Mouse (Mus musculus) liver, adult 2 months (tissue): Measurements from ENCODE around the gene S100pbp. TPM values are rescaled to one million over a fixed set of nuclear protein-coding genes. Genes with fewer than 3 reads are reported as not detected.
A peak's percentile ranks its signal among the peaks of the same experiment; 100 is the strongest.

ENCODE experiments used
- DNase-seq: peaks from one replicate; pipeline ENCODE4 v3.0.0-alpha.2; 2011; ENCODE audit warnings: low read depth, low spot score; ENCODE audit errors: extremely low read depth
- H3K27ac ChIP-seq: fragments of 200-500 bp; replicated peaks from 2 replicates; pipeline ENCODE4 v1.5.1; 2012; ENCODE audit warnings: low read depth, mild to moderate bottlenecking, control low read depth, inconsistent platforms, low read length; ENCODE audit not compliant: insufficient read depth
- H3K27me3 ChIP-seq: fragments of 200-500 bp; 2 replicates; pipeline ENCODE4 v1.6.1; 2012; ENCODE audit warnings: mild to moderate bottlenecking, moderate library complexity, low read length, inconsistent platforms; ENCODE audit not compliant: control insufficient read depth, insufficient read depth
- H3K36me3 ChIP-seq: fragments of 200-500 bp; 2 replicates; pipeline ENCODE4 v1.6.1; 2012; ENCODE audit warnings: low read length, inconsistent platforms; ENCODE audit not compliant: control insufficient read depth, insufficient read depth
- H3K4me1 ChIP-seq: fragments of 200-500 bp; 2 replicates; pipeline ENCODE4 v1.6.1; 2011; ENCODE audit warnings: low read length; ENCODE audit not compliant: control insufficient read depth, insufficient read depth
- H3K4me3 ChIP-seq: fragments of 200-500 bp; 2 replicates; pipeline ENCODE4 v1.5.1; 2011; ENCODE audit warnings: low read depth, mild to moderate bottlenecking, control low read depth, low read length, moderate library complexity; ENCODE audit not compliant: insufficient read depth
- H3K79me2 ChIP-seq: fragments of 200-500 bp; 2 replicates; pipeline ENCODE4 v1.6.1; 2012; ENCODE audit warnings: inconsistent platforms, mild to moderate bottlenecking, low read length, moderate library complexity; ENCODE audit not compliant: control insufficient read depth, insufficient read depth
- H3K9ac ChIP-seq: fragments of 200-500 bp; 2 replicates; pipeline ENCODE4 v1.6.1; 2012; ENCODE audit warnings: low read depth, mild to moderate bottlenecking, control low read depth, inconsistent platforms, low read length
- CTCF ChIP-seq: fragments of 200-500 bp; IDR thresholded peaks from 2 replicates; pipeline ENCODE4 v1.5.1; 2011; ENCODE audit warnings: low read depth, low read length, control low read depth
- POLR2A ChIP-seq: fragments of 200-500 bp; IDR thresholded peaks from 2 replicates; pipeline ENCODE4 v1.6.1; 2011; ENCODE audit warnings: low read length, control low read depth; ENCODE audit not compliant: insufficient read depth; ENCODE audit errors: extremely low read depth
- WGBS: fragments of 180-500 bp; shearing (Covaris S2); methylation state at CpG from one replicate; pipeline ENCODE4 v1.1.7; 2018; 5-methylcytosine and 5-hydroxymethylcytosine counted together
- polyA plus RNA-seq: library from polyadenylated mRNA; depleted of rRNA; stranded (reverse); fragments of >200 nt; gene quantifications from 2 replicates; pipeline ENCODE4 v1.2.3, GENCODE M21; 2012
- total RNA-seq: library from RNA; depleted of rRNA; stranded (reverse); fragments of >200 nt; gene quantifications from 2 replicates; pipeline ENCODE4 v1.2.3, GENCODE M21; 2014

Gene S100pbp
- total and polyA plus RNA-seq, 2 experiments: 10.0 to 13.4 TPM

- Histone ChIP-seq H3K4me1 (peaks cover 17% of the 10 kb centered on the region; the same call in 1 of the 2 replicates), H3K27ac (no peak overlapping the region), H3K79me2 (peaks cover 24% of the 10 kb centered on the region; the same call in 1 of the 2 replicates), H3K9ac (0 out of 2 replicates have a peak overlapping the region, but pooled peaks have one; percentile 4), H3K27me3 (no peaks in the 10 kb centered on the region), H3K4me3 (no peak overlapping the region), H3K36me3 (peaks cover 4% of the 10 kb centered on the region; the same call in 1 of the 2 replicates)
- no peak for DNase-seq
- TF ChIP-seq POLR2A (no peak), CTCF (no peak)
- WGBS: 47% methylated on average over 5 of the region's 5 CpGs
Observed at GRCm38 (mm10) chr4:129191691-129192090, 2.2 kb upstream of the S100pbp start.

DNA sequence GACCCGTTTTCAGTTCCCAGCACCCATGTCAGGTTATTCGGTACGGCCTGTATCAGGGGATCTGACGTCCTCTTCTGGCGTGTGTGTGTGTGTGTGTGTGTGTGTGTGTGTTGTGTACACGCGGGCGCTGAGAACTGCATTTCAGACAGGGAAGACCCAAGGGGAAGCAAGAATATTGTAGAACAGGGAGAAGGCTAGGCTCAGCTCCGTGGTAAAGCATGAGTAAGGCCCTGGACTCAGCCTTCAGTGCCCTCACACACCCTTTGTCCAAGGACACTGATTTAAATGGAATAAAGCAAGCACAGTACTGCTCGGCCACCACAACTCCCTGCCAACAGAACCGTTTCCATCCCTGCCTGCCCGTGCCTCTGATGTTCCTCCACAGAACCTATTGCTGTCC, 1.0 kb upstream of the S100pbp start:
- H3K9ac ChIP-seq: peak overlapping the region; percentile 77
- peak overlapping the region; percentile 82 for H3K4me3 ChIP-seq
- peaks cover 17% of the 10 kb centered on the region; the same call in 1 of the 2 replicates for H3K4me1 ChIP-seq
- H3K79me2 ChIP-seq: peaks cover 24% of the 10 kb centered on the region; the same call in 1 of the 2 replicates
- under 1% methylated on average over 12 of the region's 12 CpGs for WGBS
- H3K27ac ChIP-seq: peak overlapping the region; percentile 86
- no peaks in the 10 kb centered on the region for H3K27me3 ChIP-seq
- peak; percentile 52 for DNase-seq
- TF ChIP-seq POLR2A (no peak), CTCF (no peak)
- H3K36me3 ChIP-seq: no peaks in the 10 kb centered on the region; the same call in 1 of the 2 replicates

DNA sequence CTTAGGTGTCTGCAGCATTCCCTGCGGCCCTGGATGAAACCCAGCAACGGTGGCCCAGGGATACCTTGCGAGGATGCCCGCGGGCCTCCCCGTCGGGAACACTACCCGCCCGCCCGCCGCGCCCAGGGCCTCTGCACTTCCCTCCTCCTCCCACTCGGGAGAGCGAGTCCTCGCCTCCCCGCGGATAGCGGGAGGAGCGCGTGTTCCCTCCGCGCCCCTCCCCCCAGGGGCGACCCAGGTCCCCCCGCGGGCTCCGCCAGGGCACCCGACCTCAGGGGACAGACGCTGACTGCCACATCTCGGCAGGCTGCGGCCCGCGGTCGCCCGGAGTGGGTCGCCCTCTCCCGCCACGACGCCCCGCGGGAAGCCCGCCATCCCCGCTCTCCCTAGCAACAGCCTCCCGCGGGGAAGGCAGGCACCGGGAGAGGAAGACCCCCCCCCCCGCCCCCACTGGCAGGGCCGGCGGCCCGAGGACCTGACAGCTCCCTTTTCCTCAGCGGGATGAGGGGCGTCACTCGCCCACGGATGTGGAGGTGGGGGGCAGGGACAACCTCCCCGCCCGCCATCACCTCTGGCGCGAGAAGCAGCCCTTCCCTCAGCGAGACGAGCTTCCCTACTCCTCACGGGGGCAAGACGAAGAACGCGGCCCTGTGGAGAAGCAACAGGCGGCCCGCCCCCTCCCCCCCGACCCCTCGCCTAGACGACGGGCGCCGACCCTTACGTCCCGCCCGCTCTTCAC, 555 bp downstream of the S100pbp start:
- Histone ChIP-seq H3K4me1 (peaks cover 12% of the 10 kb centered on the region; the same call in 1 of the 2 replicates), H3K9ac (peak overlapping the region; percentile 88), H3K79me2 (peaks cover 21% of the 10 kb centered on the region; the same call in 1 of the 2 replicates), H3K27me3 (no peaks in the 10 kb centered on the region), H3K36me3 (no peaks in the 10 kb centered on the region), H3K27ac (peak overlapping the region; percentile 50), H3K4me3 (peak overlapping the region; percentile 96)
- no peak for DNase-seq
- under 1% methylated on average over 59 of the region's 74 CpGs for WGBS
- no peak for TF ChIP-seq POLR2A
- TF ChIP-seq CTCF: no peak

DNA sequence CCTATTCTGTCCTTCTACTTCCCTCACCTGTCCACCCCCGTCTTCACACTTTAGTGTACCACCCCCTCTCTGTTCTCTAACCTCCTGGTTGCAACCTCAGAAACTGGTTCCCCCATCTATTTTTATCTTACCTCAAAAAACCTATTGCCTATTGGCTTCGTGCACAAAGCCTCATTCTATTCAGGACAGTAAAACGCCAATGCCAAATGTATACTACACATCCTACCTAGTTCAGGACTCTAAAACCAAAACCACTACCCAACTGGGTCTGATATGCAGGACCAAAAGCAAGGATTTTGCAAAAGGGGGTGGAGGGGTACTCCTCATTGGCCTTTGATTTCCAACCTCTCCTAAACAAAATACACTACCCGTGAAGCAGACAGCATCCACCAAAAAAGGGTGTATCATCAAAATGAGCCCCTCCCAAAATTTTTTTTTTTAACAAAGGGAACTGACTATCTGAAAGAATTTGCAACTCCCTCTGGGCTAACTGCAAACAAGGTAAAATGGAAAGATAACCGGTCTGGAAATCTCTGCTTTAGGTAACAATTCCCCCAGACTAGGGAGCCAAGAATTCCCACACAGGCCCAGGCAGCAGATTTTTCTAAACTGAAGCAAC, 1.4 kb downstream of the S100pbp start:
- peaks cover 18% of the 10 kb centered on the region; the same call in 1 of the 2 replicates for H3K79me2 ChIP-seq
- no peak for DNase-seq
- TF ChIP-seq POLR2A (no peak), CTCF (no peak)
- 62% methylated on average over 5 of the region's 5 CpGs for WGBS
- H3K27ac ChIP-seq: no peak overlapping the region
- no peak overlapping the region for H3K9ac ChIP-seq
- H3K4me1 ChIP-seq: peaks cover 9% of the 10 kb centered on the region; the same call in 1 of the 2 replicates
- H3K36me3 ChIP-seq: no peaks in the 10 kb centered on the region
- H3K27me3 ChIP-seq: no peaks in the 10 kb centered on the region
- H3K4me3 ChIP-seq: no peak overlapping the region

- TF ChIP-seq POLR2A (no peak), CTCF (no peak)
- H3K27ac ChIP-seq: no peak overlapping the region
Observed at GRCm38 (mm10) chr4:129179560-129179959, 10.0 kb downstream of the S100pbp start.

More at GRCm38 (mm10) chr4:129179560-129179959, 10.0 kb downstream of the S100pbp start:
- DNase-seq: no peak
- no peak overlapping the region for H3K4me3 ChIP-seq
- H3K36me3 ChIP-seq: peaks cover 38% of the 10 kb centered on the region
- H3K79me2 ChIP-seq: no peaks in the 10 kb centered on the region
- H3K27me3 ChIP-seq: no peaks in the 10 kb centered on the region
- 76% methylated on average over 1 of the region's 1 CpGs for WGBS
- no peak overlapping the region for H3K9ac ChIP-seq
- H3K4me1 ChIP-seq: no peaks in the 10 kb centered on the region; the same call in 1 of the 2 replicates
